Mouse (Mus musculus): ENCODE results near the gene Padi4. TPM values are rescaled to one million over a fixed set of nuclear protein-coding genes. Genes with fewer than 3 reads are reported as not detected.
A peak's percentile ranks its signal among the peaks of the same experiment; 100 is the strongest.

Padi4 gene
- polyA plus RNA-seq, 1 experiment: 0.44 TPM

DNA sequence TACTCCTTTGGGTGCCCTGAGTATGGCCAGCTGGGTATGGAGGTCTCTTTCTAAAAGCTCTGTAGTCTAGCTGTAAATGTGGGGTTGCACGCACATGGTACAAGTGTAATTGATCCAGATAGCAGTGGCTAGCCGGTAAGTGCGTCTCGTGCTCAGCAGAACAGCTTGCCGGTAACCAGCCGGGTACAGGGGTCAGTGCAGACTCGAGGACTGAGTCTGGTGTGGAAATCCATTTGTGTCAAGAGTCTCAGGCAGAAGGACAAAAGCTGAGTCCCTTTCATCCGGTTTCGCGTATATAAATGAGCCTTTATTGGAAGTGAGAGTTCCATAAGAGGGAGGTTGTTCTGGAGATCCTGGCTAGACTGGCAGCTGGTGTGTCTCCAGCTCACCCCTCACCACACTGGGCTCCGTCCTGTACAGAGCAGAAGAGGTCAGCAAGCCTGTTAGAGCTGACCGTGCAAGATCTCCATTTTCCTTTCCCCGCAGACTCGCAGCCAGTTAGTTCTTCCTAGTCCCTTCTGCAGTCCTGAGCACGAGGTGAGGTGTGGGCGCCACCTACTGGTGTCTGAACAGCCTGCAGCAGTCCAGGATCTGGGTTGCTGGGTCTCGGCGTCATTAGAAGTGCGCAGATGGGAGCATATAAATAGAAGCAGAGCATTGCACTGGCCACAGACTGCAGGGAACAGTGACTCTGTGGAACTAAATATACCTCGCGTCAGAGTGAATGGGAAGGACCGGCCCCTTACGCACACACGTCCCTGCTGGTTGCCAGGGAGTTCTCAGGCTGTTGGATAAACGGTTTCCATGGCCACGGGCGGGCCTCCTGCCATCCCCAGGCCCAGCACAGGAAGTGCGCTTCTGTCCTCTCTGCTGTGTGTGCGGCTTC is 60.3 kb downstream of the Padi4 start:
- peak; percentile 92 for DNase-seq
- WGBS: 45% methylated on average over 29 of the region's 29 CpGs

GRCm38 (mm10) chr4:140711360-140711759 is 62.7 kb downstream of the Padi4 start:
- WGBS: 77% methylated on average over 5 of the region's 5 CpGs
- H3K4me3 ChIP-seq (ENCODE audit: insufficient read depth, low read depth, low read length): no peak overlapping the region
- H3K27ac ChIP-seq (ENCODE audit: insufficient read depth, low read depth, low read length): no peak overlapping the region
- no peaks in the 10 kb centered on the region for H3K36me3 ChIP-seq (ENCODE audit: control insufficient read depth, insufficient read depth, low read length)
- no peaks in the 10 kb centered on the region for H3K4me1 ChIP-seq (ENCODE audit: control insufficient read depth, insufficient read depth, low read length)
- TF ChIP-seq CTCF (conservative IDR thresholded peaks at IDR 0.05; ENCODE audit: insufficient read depth, insufficient read length, low read depth, low read length): no peak
- H3K27me3 ChIP-seq (replicated peaks; ENCODE audit: control insufficient read depth, insufficient read depth, low read length): no peaks in the 10 kb centered on the region
- DNase-seq: no peak

More for the DNA sequence above, 60.3 kb downstream of the Padi4 start:
- Histone ChIP-seq H3K4me1 (ENCODE audit: control insufficient read depth, insufficient read depth, low read length) (no peaks in the 10 kb centered on the region), H3K27me3 (replicated peaks; ENCODE audit: control insufficient read depth, insufficient read depth, low read length) (no peaks in the 10 kb centered on the region), H3K36me3 (ENCODE audit: control insufficient read depth, insufficient read depth, low read length) (no peaks in the 10 kb centered on the region; the same call in 1 of the 2 replicates), H3K4me3 (ENCODE audit: insufficient read depth, low read depth, low read length) (no peak overlapping the region), H3K27ac (ENCODE audit: insufficient read depth, low read depth, low read length) (no peak overlapping the region)
- TF ChIP-seq CTCF (conservative IDR thresholded peaks at IDR 0.05; ENCODE audit: insufficient read depth, insufficient read length, low read depth, low read length) (peak; percentile 98), POLR2A (IDR thresholded peaks at IDR 0.05; ENCODE audit: low read depth, low read length) (no peak)

GRCm38 (mm10) chr4:140710781-140711180 is 63.3 kb downstream of the Padi4 start:
- WGBS: 76% methylated on average over 10 of the region's 10 CpGs
- H3K27me3 ChIP-seq (replicated peaks; ENCODE audit: control insufficient read depth, insufficient read depth, low read length): no peaks in the 10 kb centered on the region

DNA sequence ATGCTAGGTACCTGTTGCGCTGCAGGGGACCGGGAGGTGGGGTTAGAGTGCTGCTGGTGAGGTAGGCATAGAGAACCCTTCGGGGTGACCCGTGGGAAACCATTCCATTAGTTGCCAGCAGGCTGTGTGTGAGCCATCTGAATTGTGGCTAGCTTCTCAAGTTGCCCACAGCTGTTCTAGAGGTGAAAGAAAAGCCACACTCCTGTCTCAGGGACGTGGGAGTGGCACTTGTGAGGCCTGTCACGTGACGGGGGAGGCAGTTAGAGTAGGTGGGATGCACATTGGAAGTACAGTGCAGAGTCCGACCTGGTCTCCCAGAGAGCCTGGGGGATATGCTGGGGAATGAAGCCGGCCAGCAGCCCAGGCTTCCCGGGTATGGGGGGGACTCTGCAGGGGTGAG is 64.4 kb downstream of the Padi4 start:
- no peak overlapping the region for H3K27ac ChIP-seq (ENCODE audit: insufficient read depth, low read depth, low read length)
- no peaks in the 10 kb centered on the region for H3K4me1 ChIP-seq (ENCODE audit: control insufficient read depth, insufficient read depth, low read length)
- H3K36me3 ChIP-seq (ENCODE audit: control insufficient read depth, insufficient read depth, low read length): no peaks in the 10 kb centered on the region
- H3K4me3 ChIP-seq (ENCODE audit: insufficient read depth, low read depth, low read length): no peak overlapping the region
- 79% methylated on average over 10 of the region's 10 CpGs for WGBS
- no peaks in the 10 kb centered on the region for H3K27me3 ChIP-seq (replicated peaks; ENCODE audit: control insufficient read depth, insufficient read depth, low read length)
- TF ChIP-seq CTCF (conservative IDR thresholded peaks at IDR 0.05; ENCODE audit: insufficient read depth, insufficient read length, low read depth, low read length) (no peak), POLR2A (IDR thresholded peaks at IDR 0.05; ENCODE audit: low read depth, low read length) (no peak)
- no peak for DNase-seq

More at GRCm38 (mm10) chr4:140710781-140711180, 63.3 kb downstream of the Padi4 start:
- TF ChIP-seq CTCF (conservative IDR thresholded peaks at IDR 0.05; ENCODE audit: insufficient read depth, insufficient read length, low read depth, low read length): no peak
- no peak for TF ChIP-seq POLR2A (IDR thresholded peaks at IDR 0.05; ENCODE audit: low read depth, low read length)
- Histone ChIP-seq H3K4me3 (ENCODE audit: insufficient read depth, low read depth, low read length) (no peak overlapping the region), H3K4me1 (ENCODE audit: control insufficient read depth, insufficient read depth, low read length) (no peaks in the 10 kb centered on the region), H3K36me3 (ENCODE audit: control insufficient read depth, insufficient read depth, low read length) (no peaks in the 10 kb centered on the region), H3K27ac (ENCODE audit: insufficient read depth, low read depth, low read length) (no peak overlapping the region)
- DNase-seq: no peak

DNA sequence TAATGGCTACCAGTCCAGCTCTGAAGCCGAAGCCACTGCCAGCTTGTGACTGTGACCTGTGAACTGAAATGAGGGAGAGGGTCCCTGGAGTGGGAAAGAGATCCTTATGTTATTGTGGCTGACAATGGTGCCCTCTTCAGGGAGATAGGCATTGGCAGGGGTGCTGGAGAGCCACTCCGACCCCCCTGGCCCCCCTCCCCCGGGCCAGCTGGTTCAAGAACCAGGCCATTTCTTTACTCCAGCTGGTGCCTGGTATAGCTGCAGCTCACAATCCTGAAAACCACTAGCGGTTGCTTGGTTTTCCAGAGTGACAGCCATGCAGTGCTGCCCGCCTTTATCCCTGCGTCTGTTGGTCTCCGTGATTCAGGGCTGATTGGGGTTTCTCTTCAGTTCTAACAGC is 64.9 kb downstream of the Padi4 start:
- 86% methylated on average over 7 of the region's 7 CpGs for WGBS

GRCm38 (mm10) chr4:140708297-140708927 is 65.6 kb downstream of the Padi4 start:
- Histone ChIP-seq H3K27me3 (replicated peaks; ENCODE audit: control insufficient read depth, insufficient read depth, low read length) (no peaks in the 10 kb centered on the region), H3K27ac (ENCODE audit: insufficient read depth, low read depth, low read length) (no peak overlapping the region), H3K4me3 (ENCODE audit: insufficient read depth, low read depth, low read length) (no peak overlapping the region), H3K36me3 (ENCODE audit: control insufficient read depth, insufficient read depth, low read length) (no peaks in the 10 kb centered on the region), H3K4me1 (ENCODE audit: control insufficient read depth, insufficient read depth, low read length) (no peaks in the 10 kb centered on the region; the same call in 1 of the 2 replicates)
- WGBS: 75% methylated on average over 18 of the region's 18 CpGs
- TF ChIP-seq CTCF (conservative IDR thresholded peaks at IDR 0.05; ENCODE audit: insufficient read depth, insufficient read length, low read depth, low read length) (no peak), POLR2A (IDR thresholded peaks at IDR 0.05; ENCODE audit: low read depth, low read length) (no peak)
- no peak for DNase-seq

More for the DNA sequence above, 64.9 kb downstream of the Padi4 start:
- H3K36me3 ChIP-seq (ENCODE audit: control insufficient read depth, insufficient read depth, low read length): no peaks in the 10 kb centered on the region
- DNase-seq: no peak
- no peak overlapping the region for H3K27ac ChIP-seq (ENCODE audit: insufficient read depth, low read depth, low read length)
- no peak overlapping the region for H3K4me3 ChIP-seq (ENCODE audit: insufficient read depth, low read depth, low read length)
- TF ChIP-seq POLR2A (IDR thresholded peaks at IDR 0.05; ENCODE audit: low read depth, low read length): no peak
- TF ChIP-seq CTCF (conservative IDR thresholded peaks at IDR 0.05; ENCODE audit: insufficient read depth, insufficient read length, low read depth, low read length): no peak
- no peaks in the 10 kb centered on the region for H3K4me1 ChIP-seq (ENCODE audit: control insufficient read depth, insufficient read depth, low read length)
- H3K27me3 ChIP-seq (replicated peaks; ENCODE audit: control insufficient read depth, insufficient read depth, low read length): no peaks in the 10 kb centered on the region

DNA sequence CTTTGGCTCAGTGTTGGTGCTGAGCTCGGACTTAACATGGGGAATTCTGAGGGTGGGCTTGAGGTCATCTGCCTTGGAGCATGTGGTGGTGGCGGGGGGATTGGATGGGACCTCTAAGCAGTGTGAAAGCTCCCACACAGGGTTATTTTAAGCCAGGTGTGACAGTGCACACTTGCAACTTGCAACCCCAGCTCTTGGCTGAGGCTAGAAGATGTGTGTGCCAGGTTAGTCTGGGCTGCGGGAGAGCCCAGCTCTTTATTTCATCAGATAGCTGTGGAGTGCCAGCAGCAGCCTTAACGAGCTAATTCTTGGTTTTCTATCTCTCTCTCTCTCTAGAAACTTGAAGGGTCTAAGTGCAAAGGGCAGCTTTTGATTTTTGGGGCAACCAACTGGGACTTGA is 66.4 kb downstream of the Padi4 start:
- Histone ChIP-seq H3K4me1 (ENCODE audit: control insufficient read depth, insufficient read depth, low read length) (no peaks in the 10 kb centered on the region; the same call in 1 of the 2 replicates), H3K4me3 (ENCODE audit: insufficient read depth, low read depth, low read length) (no peak overlapping the region), H3K27me3 (replicated peaks; ENCODE audit: control insufficient read depth, insufficient read depth, low read length) (no peaks in the 10 kb centered on the region), H3K36me3 (ENCODE audit: control insufficient read depth, insufficient read depth, low read length) (no peaks in the 10 kb centered on the region), H3K27ac (ENCODE audit: insufficient read depth, low read depth, low read length) (no peak overlapping the region)
- 82% methylated on average over 4 of the region's 4 CpGs for WGBS
- no peak for DNase-seq
- no peak for TF ChIP-seq CTCF (conservative IDR thresholded peaks at IDR 0.05; ENCODE audit: insufficient read depth, insufficient read length, low read depth, low read length)
- no peak for TF ChIP-seq POLR2A (IDR thresholded peaks at IDR 0.05; ENCODE audit: low read depth, low read length)

All from kidney, adult 2 months (tissue).